Mouse (Mus musculus) forebrain, postnatal 0 days (tissue): Measurements from ENCODE around the gene Atf1. TPM values are rescaled to one million over a fixed set of nuclear protein-coding genes. Genes with fewer than 3 reads are reported as not detected.
"Not testable (repeated sequence)": the region's sequence is repeated elsewhere in the genome, so short reads cannot be mapped to it uniquely, and the experiment has no call there.

Experiments
- ATAC-seq: fragments of 200-750 bp; cut with Nextera tagmentation; 2 replicates; pipeline ENCODE4 v1.8.0; 2017; ENCODE audit warnings: mild to moderate bottlenecking, moderate library complexity
- DNase-seq: peaks from one replicate; pipeline ENCODE4 v3.0.0-alpha.2; 2015
- H3K27ac ChIP-seq: fragments of 300-500 bp; sonication (generic); 2 replicates; pipeline ENCODE4 v1.5.1; 2014; ENCODE audit warnings: low read depth, mild to moderate bottlenecking, antibody characterized with exemption, low read length, moderate library complexity, mixed read lengths
- H3K27me3 ChIP-seq: fragments of 300-500 bp; sonication (generic); 2 replicates; pipeline ENCODE4 v1.6.1; 2014; ENCODE audit warnings: mild to moderate bottlenecking, low read length, mixed read lengths; ENCODE audit not compliant: insufficient read depth
- H3K36me3 ChIP-seq: fragments of 300-500 bp; sonication (generic); 2 replicates; pipeline ENCODE4 v1.6.1; 2014; ENCODE audit warnings: mild to moderate bottlenecking, moderate library complexity; ENCODE audit not compliant: insufficient read depth
- H3K4me1 ChIP-seq: fragments of 300-500 bp; sonication (generic); 2 replicates; pipeline ENCODE4 v1.6.1; 2014; ENCODE audit warnings: antibody characterized with exemption; ENCODE audit not compliant: insufficient read depth
- H3K4me2 ChIP-seq: fragments of 300-500 bp; sonication (generic); 2 replicates; pipeline ENCODE4 v1.6.1; 2014; ENCODE audit warnings: low read depth, mild to moderate bottlenecking, moderate library complexity
- H3K4me3 ChIP-seq: fragments of 300-500 bp; sonication (generic); 2 replicates; pipeline ENCODE4 v1.5.1; 2014; ENCODE audit warnings: low read depth, low read length, mixed read lengths
- H3K9ac ChIP-seq: fragments of 300-500 bp; sonication (generic); 2 replicates; pipeline ENCODE4 v1.6.1; 2014; ENCODE audit warnings: mild to moderate bottlenecking
- H3K9me3 ChIP-seq: fragments of 300-500 bp; sonication (generic); 2 replicates; pipeline ENCODE4 v1.6.1; 2016; ENCODE audit warnings: low read length
- CTCF ChIP-seq: sonication (generic); IDR thresholded peaks from 2 replicates; pipeline ENCODE4 v1.5.1; 2016; ENCODE audit warnings: antibody characterized with exemption, control low read depth, low read depth
- WGBS: fragments of 180-500 bp; shearing (Covaris S2); extraction: QIAGEN DNeasy Blood & Tissue Kit; methylation state at CpG from one replicate; pipeline ENCODE4 v1.1.7; 2014; 5-methylcytosine and 5-hydroxymethylcytosine counted together
- polyA plus RNA-seq: library from polyadenylated mRNA; unstranded; fragments of >200 nt; fragmentation: Nextera tagmentation; extraction: Ambion mirVana; gene quantifications from 2 replicates; pipeline ENCODE4 v1.2.1, GENCODE M21; 2015
- total RNA-seq: library from RNA; depleted of rRNA; stranded (reverse); fragments of >200 nt; gene quantifications from 2 replicates; pipeline ENCODE4 v1.2.3, GENCODE M21; 2014

The Atf1 gene
- total and polyA plus RNA-seq, 2 experiments from 2014 or later, result 5.4 to 9.2 TPM

- no peaks in the 10 kb centered on the region for H3K36me3 ChIP-seq
- no peak for ATAC-seq
- 63% methylated on average over 14 of the region's 14 CpGs for WGBS
- DNase-seq, result no peak
- no peak overlapping the region for H3K27ac ChIP-seq
- H3K9me3 ChIP-seq, result no peaks in the 10 kb centered on the region
- H3K9ac ChIP-seq, result no peak overlapping the region
- no peak overlapping the region for H3K4me2 ChIP-seq
- no peak for TF ChIP-seq CTCF
- H3K4me1 ChIP-seq, result no peaks in the 10 kb centered on the region
- no peak overlapping the region for H3K4me3 ChIP-seq
- H3K27me3 ChIP-seq, result no peaks in the 10 kb centered on the region
These were observed 43.8 kb downstream of the Atf1 start for GRCm38 (mm10) chr15:100271411-100271810.

GRCm38 (mm10) chr15:100273791-100274308, 46.2 kb downstream of the Atf1 start:
- not testable (repeated sequence) for ATAC-seq, H3K27me3 ChIP-seq

DNA sequence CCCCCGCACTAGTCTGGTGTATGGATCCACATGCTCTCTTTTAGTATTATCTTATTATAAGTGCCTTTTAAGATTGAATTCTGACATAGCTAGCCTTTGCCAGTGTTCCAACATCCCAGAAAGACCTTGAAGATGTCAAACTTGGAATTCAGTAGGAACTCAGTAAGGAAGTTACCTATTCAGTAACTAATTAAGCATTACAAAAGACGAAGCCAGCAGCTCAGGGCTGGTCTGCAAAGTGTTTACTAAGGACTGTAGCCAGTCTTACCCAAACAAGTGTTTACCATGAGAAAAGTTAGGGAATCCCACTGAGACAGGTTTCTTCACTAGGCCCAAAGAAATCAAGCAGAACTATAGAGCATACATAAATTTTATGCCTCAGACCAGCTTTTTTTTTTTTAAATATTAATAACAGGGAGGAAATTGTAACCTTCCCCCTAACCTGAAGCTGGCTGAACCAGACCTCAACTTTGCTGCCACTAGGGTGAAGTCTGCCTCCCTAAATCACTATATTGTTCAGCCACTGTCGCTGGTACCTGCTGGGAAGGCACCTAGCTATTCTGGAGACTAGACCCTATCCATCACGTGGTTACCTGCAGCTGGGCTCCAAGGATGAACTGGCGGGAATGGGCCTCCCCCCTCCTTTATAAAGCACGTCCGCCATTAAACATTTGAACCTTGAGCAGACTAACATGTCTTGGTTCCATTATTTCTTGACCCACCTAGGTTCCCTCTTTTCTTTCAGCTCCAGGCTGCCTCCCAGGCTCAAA, 47.4 kb downstream of the Atf1 start:
- Histone ChIP-seq H3K4me2 (no peak overlapping the region), H3K27me3 (no peaks in the 10 kb centered on the region), H3K36me3 (no peaks in the 10 kb centered on the region), H3K27ac (no peak overlapping the region), H3K4me1 (no peaks in the 10 kb centered on the region), H3K9ac (no peak overlapping the region), H3K9me3 (no peaks in the 10 kb centered on the region), H3K4me3 (no peak overlapping the region)
- 91% methylated on average over 7 of the region's 7 CpGs for WGBS
- DNase-seq, result no peak
- no peak for TF ChIP-seq CTCF
- ATAC-seq, result no peak

More at GRCm38 (mm10) chr15:100273791-100274308, 46.2 kb downstream of the Atf1 start:
- not testable (repeated sequence) for H3K4me3 ChIP-seq, DNase-seq, H3K4me1 ChIP-seq, H3K27ac ChIP-seq, H3K9me3 ChIP-seq, H3K9ac ChIP-seq, H3K4me2 ChIP-seq, H3K36me3 ChIP-seq
- 88% methylated on average over 4 of the region's 4 CpGs for WGBS

GRCm38 (mm10) chr15:100276403-100276802, 48.8 kb downstream of the Atf1 start:
- Histone ChIP-seq H3K9ac (no peak overlapping the region), H3K4me2 (no peak overlapping the region), H3K4me3 (no peak overlapping the region), H3K27me3 (no peaks in the 10 kb centered on the region), H3K36me3 (no peaks in the 10 kb centered on the region), H3K4me1 (no peaks in the 10 kb centered on the region), H3K9me3 (no peaks in the 10 kb centered on the region), H3K27ac (no peak overlapping the region)
- DNase-seq (no peak), ATAC-seq (no peak)
- no peak for TF ChIP-seq CTCF
- WGBS, result 94% methylated on average over 4 of the region's 4 CpGs

GRCm38 (mm10) chr15:100277586-100277985, 50.0 kb downstream of the Atf1 start:
- ATAC-seq, result no peak
- no peak for TF ChIP-seq CTCF

DNA sequence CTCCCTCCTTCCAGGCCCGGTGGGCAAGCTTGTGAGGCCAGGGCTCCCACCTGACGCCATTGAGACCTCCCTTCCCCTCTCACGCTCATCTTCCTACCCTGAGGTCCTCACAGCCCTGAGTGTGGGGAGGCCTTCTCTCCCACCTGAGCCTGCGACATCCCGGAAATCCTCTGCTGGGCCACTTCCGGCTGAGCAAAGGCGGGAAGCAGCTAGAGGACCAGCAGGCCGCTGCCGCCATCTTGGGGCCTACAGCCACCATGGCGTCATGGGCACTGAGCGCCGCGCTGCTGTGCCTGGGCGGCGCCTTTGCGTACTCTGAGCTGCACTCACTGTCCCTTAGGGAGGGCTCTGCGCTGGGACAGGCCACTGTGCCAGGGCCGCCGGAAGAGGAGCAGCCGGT, 53.0 kb downstream of the Atf1 start, which contains the start of gene Tmprss12:
TSS of gene Tmprss12 (plus strand) at position 212 of the 400 bp plus-strand sequence.
- Histone ChIP-seq H3K4me1 (no peaks in the 10 kb centered on the region), H3K27me3 (no peaks in the 10 kb centered on the region), H3K9me3 (no peaks in the 10 kb centered on the region), H3K27ac (no peak within 1 kb of the TSS), H3K4me2 (no peak within 1 kb of the TSS), H3K4me3 (no peak within 1 kb of the TSS), H3K36me3 (no peaks in the 10 kb centered on the region), H3K9ac (no peak within 1 kb of the TSS)
- ATAC-seq (no peak), DNase-seq (no peak)
- 96% methylated on average over 20 of the region's 20 CpGs for WGBS
- TF ChIP-seq CTCF, result no peak

More at GRCm38 (mm10) chr15:100277586-100277985, 50.0 kb downstream of the Atf1 start:
- H3K4me2 ChIP-seq, result no peak overlapping the region
- H3K27me3 ChIP-seq, result no peaks in the 10 kb centered on the region
- no peak overlapping the region for H3K27ac ChIP-seq
- H3K9ac ChIP-seq, result no peak overlapping the region
- 90% methylated on average over 3 of the region's 3 CpGs for WGBS
- no peaks in the 10 kb centered on the region for H3K36me3 ChIP-seq
- H3K4me3 ChIP-seq, result no peak overlapping the region
- H3K9me3 ChIP-seq, result no peaks in the 10 kb centered on the region
- H3K4me1 ChIP-seq, result no peaks in the 10 kb centered on the region
- DNase-seq, result no peak

DNA sequence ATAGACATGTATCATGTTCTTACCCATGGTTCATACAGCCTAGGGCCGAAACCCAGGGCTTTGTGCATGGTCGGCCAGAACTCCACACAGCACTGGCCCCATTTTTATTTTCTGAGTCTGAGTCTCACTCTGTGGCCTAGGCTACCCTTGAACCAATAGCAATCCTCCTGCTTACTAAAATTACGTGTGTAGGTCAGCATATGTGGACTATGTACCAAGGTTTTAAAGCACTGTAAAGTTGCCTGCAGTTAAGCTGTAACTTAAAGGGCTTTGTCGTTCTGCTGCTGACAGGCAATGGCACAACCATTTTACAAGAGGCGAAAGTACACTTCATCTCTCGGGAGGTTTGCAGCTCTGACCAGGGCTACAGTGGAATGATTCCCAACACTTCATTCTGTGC, 61.4 kb downstream of the Atf1 start:
- H3K4me3 ChIP-seq, result no peak overlapping the region
- ATAC-seq (no peak), DNase-seq (no peak)
- no peaks in the 10 kb centered on the region for H3K36me3 ChIP-seq
- no peak overlapping the region for H3K4me2 ChIP-seq
- H3K27me3 ChIP-seq, result no peaks in the 10 kb centered on the region
- H3K4me1 ChIP-seq, result no peaks in the 10 kb centered on the region
- no peak overlapping the region for H3K27ac ChIP-seq
- TF ChIP-seq CTCF, result no peak
- no peaks in the 10 kb centered on the region for H3K9me3 ChIP-seq
- H3K9ac ChIP-seq, result no peak overlapping the region
- WGBS, result 94% methylated on average over 6 of the region's 6 CpGs
